Mouse (Mus musculus) MEL (cell line): ENCODE data around the gene Bcorl1. TPM values are rescaled to one million over a fixed set of nuclear protein-coding genes. Genes with fewer than 3 reads are reported as not detected.

Source experiments
- DNase-seq: peaks from one replicate; pipeline ENCODE4 v3.0.0; 2011; ENCODE audit warnings: low read depth, low spot score
- H3K27ac ChIP-seq: 2 replicates; pipeline ENCODE4 v1.5.1; 2012; ENCODE audit warnings: low read depth, mild to moderate bottlenecking, control low read depth, low read length, moderate library complexity; ENCODE audit not compliant: control insufficient read depth
- H3K27me3 ChIP-seq, 2 experiments: fragments of 150-350 bp in 1 of 2; sonication (generic) in 1 of 2; 2 replicates each; pipeline ENCODE4 v1.6.1; 2012; ENCODE audit warnings: low read length in 2 of 2, mild to moderate bottlenecking in 2 of 2, improper control_type of control experiment in 1 of 2, moderate library complexity in 1 of 2; ENCODE audit not compliant: insufficient read depth in 2 of 2, control insufficient read depth in 1 of 2
- H3K36me3 ChIP-seq, 2 experiments: 2 replicates each; pipeline ENCODE4 v1.6.1; 2012 to 2014; ENCODE audit warnings: low read length in 2 of 2, improper control_type of control experiment in 1 of 2, inconsistent platforms in 1 of 2, mild to moderate bottlenecking in 1 of 2; ENCODE audit not compliant: insufficient read depth in 2 of 2, control insufficient read depth in 1 of 2
- H3K4me1 ChIP-seq, 2 experiments: fragments of 150-350 bp in 1 of 2; sonication (generic) in 1 of 2; 2 replicates each; pipeline ENCODE4 v1.6.1; 2012; ENCODE audit warnings: low read length in 2 of 2, improper control_type of control experiment in 1 of 2, mild to moderate bottlenecking in 1 of 2; ENCODE audit not compliant: insufficient read depth in 2 of 2, control insufficient read depth in 1 of 2
- H3K4me3 ChIP-seq, 2 experiments: fragments of 150-350 bp in 1 of 2; sonication (generic) in 1 of 2; 2 replicates each; pipeline ENCODE4 v1.5.1; 2012; ENCODE audit warnings: low read depth in 2 of 2, low read length in 2 of 2, mild to moderate bottlenecking in 2 of 2, moderate library complexity in 2 of 2, control low read depth in 1 of 2, improper control_type of control experiment in 1 of 2; ENCODE audit not compliant: control insufficient read depth in 1 of 2, insufficient read depth in 1 of 2
- H3K79me2 ChIP-seq: 2 replicates; pipeline ENCODE4 v1.6.1; 2012; ENCODE audit warnings: mild to moderate bottlenecking, low read length, moderate library complexity; ENCODE audit not compliant: control insufficient read depth, poor library complexity, insufficient read depth
- H3K9ac ChIP-seq: 2 replicates; pipeline ENCODE4 v1.6.1; 2012; ENCODE audit warnings: low read depth, mild to moderate bottlenecking, control low read depth, low read length, moderate library complexity; ENCODE audit not compliant: control insufficient read depth, poor library complexity, severe bottlenecking
- H3K9me3 ChIP-seq: fragments of 150-350 bp; sonication (generic); replicated peaks from 2 replicates; pipeline ENCODE4 v1.6.1; 2012; ENCODE audit warnings: mild to moderate bottlenecking, low read length, improper control_type of control experiment, moderate library complexity; ENCODE audit not compliant: insufficient read depth
- BHLHE40 ChIP-seq: IDR thresholded peaks from 2 replicates; pipeline ENCODE4 v1.6.1; 2012; ENCODE audit warnings: low read depth, mild to moderate bottlenecking, inconsistent platforms, low read length, improper control_type of control experiment, borderline replicate concordance
- CHD1 ChIP-seq: IDR thresholded peaks from 2 replicates; pipeline ENCODE4 v1.6.1; 2012; ENCODE audit warnings: low read depth, mild to moderate bottlenecking, inconsistent platforms, low read length, improper control_type of control experiment
- CHD2 ChIP-seq: IDR thresholded peaks from 2 replicates; pipeline ENCODE4 v1.6.1; 2011; ENCODE audit warnings: low read length, improper control_type of control experiment
- CTCF ChIP-seq, 3 experiments: IDR thresholded peaks in 2 of 3; conservative IDR thresholded peaks in 1 of 3; 2 replicates each; pipeline ENCODE4 v1.5.1; 2011 to 2012; ENCODE audit warnings: low read length in 3 of 3, low read depth in 2 of 3, mild to moderate bottlenecking in 2 of 3, improper control_type of control experiment in 1 of 3, inconsistent platforms in 1 of 3, mixed read lengths in 1 of 3, moderate library complexity in 1 of 3; ENCODE audit not compliant: control insufficient read depth in 1 of 3, insufficient read depth in 1 of 3, poor library complexity in 1 of 3, severe bottlenecking in 1 of 3
- E2F4 ChIP-seq: IDR thresholded peaks from 2 replicates; pipeline ENCODE4 v1.6.1; 2011; ENCODE audit warnings: low read depth, low read length, improper control_type of control experiment, borderline replicate concordance
- ELF1 ChIP-seq: IDR thresholded peaks from 2 replicates; pipeline ENCODE4 v1.6.1; 2014; ENCODE audit warnings: low read depth, mild to moderate bottlenecking, inconsistent platforms, low read length, improper control_type of control experiment, moderate library complexity
- EP300 ChIP-seq, 2 experiments: IDR thresholded peaks; 2 replicates each; pipeline ENCODE4 v1.6.1; 2011; ENCODE audit warnings: improper control_type of control experiment in 2 of 2, low read length in 2 of 2, low read depth in 1 of 2, mild to moderate bottlenecking in 1 of 2
- ETS1 ChIP-seq: IDR thresholded peaks from 2 replicates; pipeline ENCODE4 v1.6.1; 2012; ENCODE audit warnings: low read depth, mild to moderate bottlenecking, inconsistent platforms, low read length, improper control_type of control experiment, moderate library complexity
- GABPA ChIP-seq: IDR thresholded peaks from 2 replicates; pipeline ENCODE4 v1.6.1; 2012; ENCODE audit warnings: low read depth, mild to moderate bottlenecking, inconsistent platforms, low read length, improper control_type of control experiment, moderate library complexity
- GATA1 ChIP-seq: IDR thresholded peaks from 2 replicates; pipeline ENCODE4 v1.6.1; 2011; ENCODE audit warnings: low read depth, low read length, improper control_type of control experiment
- HCFC1 ChIP-seq: IDR thresholded peaks from 2 replicates; pipeline ENCODE4 v1.6.1; 2012; ENCODE audit warnings: low read depth, mild to moderate bottlenecking, inconsistent platforms, low read length, improper control_type of control experiment, moderate library complexity
- JUND ChIP-seq: IDR thresholded peaks from 2 replicates; pipeline ENCODE4 v1.6.1; 2011; ENCODE audit warnings: low read depth, mild to moderate bottlenecking, improper control_type of control experiment, low read length
- KAT2A ChIP-seq: conservative IDR thresholded peaks from 2 replicates; pipeline ENCODE4 v1.6.1; 2012; ENCODE audit warnings: low read depth, low read length, improper control_type of control experiment, inconsistent platforms
- MAFK ChIP-seq: IDR thresholded peaks from 2 replicates; pipeline ENCODE4 v1.6.1; 2011; ENCODE audit warnings: low read depth, mild to moderate bottlenecking, low read length, improper control_type of control experiment, borderline replicate concordance
- MAX ChIP-seq: IDR thresholded peaks from 2 replicates; pipeline ENCODE4 v1.6.1; 2011; ENCODE audit warnings: low read length, improper control_type of control experiment
- MEF2A ChIP-seq: IDR thresholded peaks from 2 replicates; pipeline ENCODE4 v1.6.1; 2014; ENCODE audit warnings: low read depth, mild to moderate bottlenecking, inconsistent platforms, low read length, improper control_type of control experiment; ENCODE audit not compliant: poor library complexity, insufficient replicate concordance, severe bottlenecking; ENCODE audit errors: extremely low read depth
- MXI1 ChIP-seq: IDR thresholded peaks from 2 replicates; pipeline ENCODE4 v1.6.1; 2011; ENCODE audit warnings: mild to moderate bottlenecking, low read depth, low read length, improper control_type of control experiment
- MYB ChIP-seq: IDR thresholded peaks from 2 replicates; pipeline ENCODE4 v1.6.1; 2011; ENCODE audit warnings: mild to moderate bottlenecking, low read depth, low read length, improper control_type of control experiment
- MYC ChIP-seq: IDR thresholded peaks from 2 replicates; pipeline ENCODE4 v1.6.1; 2011; ENCODE audit warnings: low read depth, mild to moderate bottlenecking, low read length, improper control_type of control experiment, moderate library complexity
- NELFE ChIP-seq: IDR thresholded peaks from 2 replicates; pipeline ENCODE4 v1.6.1; 2011; ENCODE audit warnings: low read depth, low read length, improper control_type of control experiment
- NRF1 ChIP-seq: IDR thresholded peaks from 2 replicates; pipeline ENCODE4 v1.6.1; 2014; ENCODE audit warnings: low read depth, mild to moderate bottlenecking, inconsistent platforms, low read length, improper control_type of control experiment, moderate library complexity; ENCODE audit not compliant: poor library complexity, insufficient read depth, severe bottlenecking
- POLR2A ChIP-seq, 2 experiments: IDR thresholded peaks; 2 replicates each; pipeline ENCODE4 v1.6.1; 2011 to 2012; ENCODE audit warnings: low read length in 2 of 2, mild to moderate bottlenecking in 2 of 2, control low read depth in 1 of 2, improper control_type of control experiment in 1 of 2, low read depth in 1 of 2, moderate library complexity in 1 of 2; ENCODE audit not compliant: control insufficient read depth in 1 of 2, insufficient read depth in 1 of 2, poor library complexity in 1 of 2
- POLR2AphosphoS2 ChIP-seq: IDR thresholded peaks from 2 replicates; pipeline ENCODE4 v1.6.1; 2011; ENCODE audit warnings: low read length, improper control_type of control experiment
- POLR2AphosphoS5 ChIP-seq: IDR thresholded peaks from 2 replicates; pipeline ENCODE4 v1.6.1; 2012; ENCODE audit warnings: low read depth, borderline replicate concordance, mild to moderate bottlenecking, inconsistent platforms, low read length, moderate library complexity, mixed read lengths
- RAD21 ChIP-seq: IDR thresholded peaks from 2 replicates; pipeline ENCODE4 v1.6.1; 2011; ENCODE audit warnings: mild to moderate bottlenecking, low read depth, low read length, improper control_type of control experiment
- RCOR1 ChIP-seq: IDR thresholded peaks from 2 replicates; pipeline ENCODE4 v1.6.1; 2012; ENCODE audit warnings: low read depth, mild to moderate bottlenecking, inconsistent platforms, low read length, improper control_type of control experiment
- SIN3A ChIP-seq: IDR thresholded peaks from 2 replicates; pipeline ENCODE4 v1.6.1; 2012; ENCODE audit warnings: low read length, improper control_type of control experiment, inconsistent platforms
- SMC3 ChIP-seq: IDR thresholded peaks from 2 replicates; pipeline ENCODE4 v1.6.1; 2011; ENCODE audit warnings: low read depth, low read length, improper control_type of control experiment
- TAL1 ChIP-seq: IDR thresholded peaks from 2 replicates; pipeline ENCODE4 v1.6.1; 2012; ENCODE audit warnings: mild to moderate bottlenecking, inconsistent platforms, low read length, moderate library complexity, mixed read lengths
- TBP ChIP-seq: IDR thresholded peaks from 2 replicates; pipeline ENCODE4 v1.8.0; 2011; ENCODE audit warnings: low read depth, low read length, improper control_type of control experiment
- USF1 ChIP-seq: IDR thresholded peaks from 2 replicates; pipeline ENCODE4 v1.6.1; 2014; ENCODE audit warnings: low read depth, mild to moderate bottlenecking, inconsistent platforms, low read length, improper control_type of control experiment, moderate library complexity
- USF2 ChIP-seq, 2 experiments: IDR thresholded peaks; 2 replicates each; pipeline ENCODE4 v1.6.1; 2011 to 2012; ENCODE audit warnings: improper control_type of control experiment in 2 of 2, low read length in 2 of 2, borderline replicate concordance in 1 of 2, inconsistent platforms in 1 of 2, low read depth in 1 of 2, mild to moderate bottlenecking in 1 of 2; ENCODE audit not compliant: insufficient read depth in 1 of 2
- ZC3H11A ChIP-seq: IDR thresholded peaks from 2 replicates; pipeline ENCODE4 v1.6.1; 2012; ENCODE audit warnings: low read depth, mild to moderate bottlenecking, inconsistent platforms, low read length, improper control_type of control experiment
- ZKSCAN1 ChIP-seq: IDR thresholded peaks from 2 replicates; pipeline ENCODE4 v1.6.1; 2012; ENCODE audit warnings: low read depth, mild to moderate bottlenecking, inconsistent platforms, low read length, improper control_type of control experiment, moderate library complexity
- ZMIZ1 ChIP-seq: IDR thresholded peaks from 2 replicates; pipeline ENCODE4 v1.6.1; 2012; ENCODE audit warnings: low read depth, mild to moderate bottlenecking, inconsistent platforms, low read length, improper control_type of control experiment, moderate library complexity
- ZNF384 ChIP-seq: IDR thresholded peaks from 2 replicates; pipeline ENCODE4 v1.6.1; 2012; ENCODE audit warnings: low read depth, mild to moderate bottlenecking, inconsistent platforms, low read length, improper control_type of control experiment
- polyA plus RNA-seq, 2 experiments: library from polyadenylated mRNA; stranded (reverse) in 1 of 2; unstranded in 1 of 2; fragments of >175 nt in 1 of 2; fragments of >200 nt in 1 of 2; gene quantifications; 2 replicates each; pipeline versions ENCODE4 v1.2.1 to v1.2.4; 2012; ENCODE audit warnings: low replicate concordance in 2 of 2, low read depth in 1 of 2; ENCODE audit not compliant: insufficient read length in 2 of 2, insufficient read depth in 1 of 2, missing spikeins in 1 of 2
- total RNA-seq: library from RNA; depleted of rRNA; stranded (reverse); fragments of 300-350 nt; gene quantifications from 2 replicates; pipeline ENCODE4 v1.2.3, GENCODE M21; 2012

Bcorl1 gene
- total and polyA plus RNA-seq, 3 experiments = 3.0 to 12.9 TPM; not detected in 1

- H3K27ac ChIP-seq = peak overlapping the region; percentile 42; the same call in 1 of the 2 replicates
- peaks cover 0 to 8% of the 10 kb centered on the region in 2 experiments; a peak in 2 of 4 replicates for H3K36me3 ChIP-seq
- H3K4me1 ChIP-seq = peaks cover 0 to 14% of the 10 kb centered on the region in 2 experiments; a peak in 2 of 4 replicates
- H3K27me3 ChIP-seq = no peaks in the 10 kb centered on the region
- H3K4me3 ChIP-seq = peak overlapping the region; percentile 89 to 91
- DNase-seq = peak; percentile 85
- H3K9me3 ChIP-seq = no peaks in the 10 kb centered on the region
- peak overlapping the region; percentile 94 for H3K9ac ChIP-seq
- H3K79me2 ChIP-seq = peaks cover 26% of the 10 kb centered on the region
- TF ChIP-seq POLR2AphosphoS2 (peak; percentile 30; the same call in 1 of the 2 replicates), EP300 (IDR thresholded peaks at IDR 0.05; ENCODE audit: low read depth in 1 of 2, low read length in 2 of 2) (no peak; a peak in 1 of 4 replicates), KAT2A (no peak), USF2 (IDR thresholded peaks at IDR 0.05; ENCODE audit: borderline replicate concordance in 1 of 2, insufficient read depth in 1 of 2, low read depth in 1 of 2, low read length in 2 of 2) (no peak), SIN3A (peak; percentile 50), NRF1 (no peak), POLR2A (IDR thresholded peaks at IDR 0.05; ENCODE audit: control insufficient read depth in 1 of 2, insufficient read depth in 1 of 2, low read depth in 1 of 2, low read length in 2 of 2, poor library complexity in 1 of 2) (peak; percentile 37 to 45; a peak in 2 of 4 replicates), TAL1 (no peak), MYB (no peak), HCFC1 (no peak; the same call in 1 of the 2 replicates), MXI1 (no peak), NELFE (peak; percentile 58), ETS1 (no peak), MYC (no peak), ZNF384 (no peak), TBP (no peak), RCOR1 (no peak), BHLHE40 (no peak), CHD2 (no peak), CHD1 (no peak), RAD21 (no peak), CTCF (IDR thresholded peaks at IDR 0.05 in 2 of 3, conservative IDR thresholded peaks at IDR 0.05 in 1 of 3; ENCODE audit: control insufficient read depth in 1 of 3, insufficient read depth in 1 of 3, low read depth in 2 of 3, low read length in 3 of 3, poor library complexity in 1 of 3, severe bottlenecking in 1 of 3) (peak in 1 of 3 experiments; percentile 4; a peak in 2 of 6 replicates), MAFK (no peak), USF1 (no peak), JUND (no peak), ZC3H11A (no peak), E2F4 (no peak), GABPA (no peak), ZKSCAN1 (no peak), POLR2AphosphoS5 (no peak), MEF2A (no peak), SMC3 (no peak), ZMIZ1 (0 out of 2 replicates have a peak, but pooled peaks have one; percentile 38), ELF1 (no peak), MAX (peak; percentile 20; the same call in 1 of the 2 replicates), GATA1 (no peak)
Measured at GRCm38 (mm10) chrX:48453736-48454494, 112.8 kb downstream of the Bcorl1 start.
